Comparison of ENCODE assay signal across 22 mouse cellular contexts in genomic region chr17:50621996-50622395, GRCm38 (mm10).
"Had no signal": no experiment of that assay in that cellular context is flagged by ENCODE, and none has a peak within 500 bp of the region (broad histone marks: within the 10 kb centered on the region; RNA-seq: fewer than 3 reads in every experiment).

No protein-coding gene starts in this region.

- H3K27me3 ChIP-seq: heart, embryonic 12.5 days; hindbrain, embryonic 13.5 days; hindbrain, embryonic 15.5 days; limb, embryonic 13.5 days; limb, embryonic 15.5 days; liver, embryonic 13.5 days; liver, embryonic 15.5 days had no signal

- H3K4me1 ChIP-seq: heart, embryonic 10.5 days; heart, embryonic 12.5 days; limb, embryonic 15.5 days; liver, embryonic 13.5 days; liver, embryonic 15.5 days had no signal

- H3K27ac ChIP-seq: heart, embryonic 10.5 days; hindbrain, embryonic 13.5 days; hindbrain, embryonic 15.5 days; hindbrain, postnatal 0 days; kidney, postnatal 0 days; limb, embryonic 13.5 days; limb, embryonic 15.5 days; liver, embryonic 13.5 days; liver, embryonic 15.5 days had no signal

- H3K9me3 ChIP-seq: heart, embryonic 10.5 days; heart, embryonic 12.5 days; hindbrain, embryonic 13.5 days; hindbrain, embryonic 15.5 days; limb, embryonic 13.5 days; limb, embryonic 15.5 days; liver, embryonic 13.5 days; liver, embryonic 15.5 days had no signal

- H3K4me2 ChIP-seq: heart, embryonic 12.5 days; hindbrain, embryonic 13.5 days; hindbrain, embryonic 15.5 days; limb, embryonic 13.5 days; limb, embryonic 15.5 days; liver, embryonic 13.5 days; liver, embryonic 15.5 days had no signal

- DNase-seq: gastrocnemius, postnatal 14 days; gastrocnemius, postnatal 36 days; heart, adult 18-20 months; heart, postnatal 10 days; heart, postnatal 36 days; kidney, adult 18-20 months; kidney, postnatal 25 days; layer of hippocampus, adult 9-11 months; layer of hippocampus, postnatal 36 days; left cerebral cortex, postnatal 4 days; liver, embryonic 13.5 days; lung, adult 18-20 months had no signal

- H3K36me3 ChIP-seq: heart, embryonic 10.5 days; heart, embryonic 12.5 days; hindbrain, embryonic 13.5 days; hindbrain, embryonic 15.5 days; limb, embryonic 13.5 days; limb, embryonic 15.5 days; liver, embryonic 13.5 days; liver, embryonic 15.5 days had no signal

- H3K9ac ChIP-seq: heart, embryonic 12.5 days; hindbrain, embryonic 13.5 days; hindbrain, embryonic 15.5 days; limb, embryonic 13.5 days; limb, embryonic 15.5 days; liver, embryonic 13.5 days; liver, embryonic 15.5 days had no signal

- ATAC-seq: hindbrain, postnatal 0 days; intestine, embryonic 16.5 days had no signal

- H3K4me3 ChIP-seq: heart, embryonic 10.5 days; heart, embryonic 12.5 days; hindbrain, embryonic 13.5 days; hindbrain, embryonic 15.5 days; limb, embryonic 13.5 days; limb, embryonic 15.5 days; liver, embryonic 13.5 days; liver, embryonic 15.5 days had no signal
